Mouse (Mus musculus) kidney, embryonic 15.5 days (tissue): ENCODE measurements at regions not wholly inside any gene's neighbourhood (a gene's known extent, or its start where the extent isn't known, plus 50 kb on each side); places are given as distances from the start of the nearest gene placed in this dataset.
A peak's percentile ranks its signal among the peaks of the same experiment; 100 is the strongest.
"Not testable (repeated sequence)": the region's sequence is repeated elsewhere in the genome, so short reads cannot be mapped to it uniquely, and the experiment has no call there.

Experiments
- ATAC-seq: fragments of 200-750 bp; cut with Nextera tagmentation; replicated peaks from 2 replicates; pipeline ENCODE4 v1.8.0; 2017; ENCODE audit warnings: moderate TSS enrichment; ENCODE audit not compliant: low FRiP score
- H3K27ac ChIP-seq: fragments of 300-500 bp; sonication (generic); 2 replicates; pipeline ENCODE4 v1.5.1; 2015; ENCODE audit warnings: mild to moderate bottlenecking, inconsistent platforms
- H3K27me3 ChIP-seq: fragments of 300-500 bp; sonication (generic); 2 replicates; pipeline ENCODE4 v1.6.1; 2015; ENCODE audit warnings: inconsistent platforms
- H3K36me3 ChIP-seq: fragments of 300-500 bp; sonication (generic); 2 replicates; pipeline ENCODE4 v1.6.1; 2015; ENCODE audit warnings: inconsistent platforms
- H3K4me1 ChIP-seq: fragments of 300-500 bp; sonication (generic); 2 replicates; pipeline ENCODE4 v1.6.1; 2015; ENCODE audit warnings: inconsistent platforms
- H3K4me2 ChIP-seq: fragments of 300-500 bp; sonication (generic); 2 replicates; pipeline ENCODE4 v1.6.1; 2015; ENCODE audit warnings: moderate library complexity, mild to moderate bottlenecking, inconsistent platforms
- H3K4me3 ChIP-seq: fragments of 300-500 bp; sonication (generic); replicated peaks from 2 replicates; pipeline ENCODE4 v1.5.1; 2015; ENCODE audit warnings: mild to moderate bottlenecking, inconsistent platforms
- H3K9ac ChIP-seq: fragments of 300-500 bp; sonication (generic); 2 replicates; pipeline ENCODE4 v1.6.1; 2015; ENCODE audit warnings: mild to moderate bottlenecking, inconsistent platforms
- H3K9me3 ChIP-seq: fragments of 300-500 bp; sonication (generic); replicated peaks from 2 replicates; pipeline ENCODE4 v1.6.1; 2016; ENCODE audit warnings: inconsistent platforms
- WGBS: fragments of 180-500 bp; shearing (Covaris S2); methylation state at CpG from one replicate; pipeline ENCODE4 v1.1.7; 2015; ENCODE audit warnings: mixed read lengths; 5-methylcytosine and 5-hydroxymethylcytosine counted together

DNA sequence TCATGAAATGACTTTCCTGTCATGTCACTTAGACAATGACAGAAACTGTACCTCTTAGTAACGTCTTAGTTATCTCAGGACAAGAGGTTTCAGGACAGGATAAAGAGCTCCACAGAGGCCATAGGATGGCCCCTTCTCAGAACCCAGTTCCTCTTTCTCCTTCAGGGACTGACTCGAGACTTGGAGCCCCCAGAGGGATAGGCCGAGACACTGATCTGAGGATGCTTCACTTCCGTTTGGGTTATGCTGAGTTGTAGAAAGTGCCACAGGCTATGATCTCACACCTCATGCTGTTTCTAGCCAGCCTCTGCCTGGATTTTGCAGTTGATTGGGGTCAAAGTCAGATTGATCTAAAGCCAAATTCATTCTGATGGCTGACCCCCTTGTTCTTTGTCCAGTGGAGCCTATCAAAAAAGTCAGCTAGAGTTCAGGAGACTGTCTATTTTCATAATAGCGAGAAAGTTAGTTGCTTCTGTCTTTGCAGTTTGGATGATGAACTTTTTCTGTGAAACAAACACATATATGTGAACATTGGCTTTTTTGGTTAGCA lies 70.7 kb downstream of the Sult3a2 start:
- Histone ChIP-seq H3K27me3 (no peaks in the 10 kb centered on the region), H3K27ac (no peak overlapping the region), H3K9ac (no peak overlapping the region), H3K36me3 (no peaks in the 10 kb centered on the region), H3K4me1 (no peaks in the 10 kb centered on the region), H3K4me3 (no peak overlapping the region), H3K4me2 (no peak overlapping the region), H3K9me3 (no peaks in the 10 kb centered on the region)
- WGBS, result 76% methylated on average over 5 of the region's 5 CpGs
- no peak for ATAC-seq

DNA sequence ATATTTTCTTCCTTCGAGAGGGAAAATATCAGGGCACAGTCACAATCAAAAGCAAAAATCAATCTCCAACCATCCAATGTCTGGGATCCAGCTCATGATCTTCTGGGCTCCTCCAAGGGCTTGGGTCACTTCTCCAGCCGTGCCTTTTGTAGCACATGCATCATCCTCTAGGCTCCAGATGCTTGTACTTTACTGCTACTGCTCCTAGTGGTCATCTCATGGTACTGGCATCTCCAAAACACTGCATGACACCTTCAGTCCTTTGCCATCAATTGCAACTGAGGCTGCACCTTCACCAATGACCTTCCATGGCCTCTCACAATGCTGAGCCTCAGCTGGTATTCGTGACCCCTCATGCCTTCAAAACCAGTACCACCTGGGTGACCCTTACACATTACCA lies 77.8 kb downstream of the Sult3a2 start:
- H3K36me3 ChIP-seq, H3K27ac ChIP-seq, H3K4me3 ChIP-seq, H3K4me1 ChIP-seq, ATAC-seq, H3K4me2 ChIP-seq, H3K9me3 ChIP-seq, H3K9ac ChIP-seq, H3K27me3 ChIP-seq: not testable (repeated sequence)
- 74% methylated on average over 3 of the region's 3 CpGs for WGBS

DNA sequence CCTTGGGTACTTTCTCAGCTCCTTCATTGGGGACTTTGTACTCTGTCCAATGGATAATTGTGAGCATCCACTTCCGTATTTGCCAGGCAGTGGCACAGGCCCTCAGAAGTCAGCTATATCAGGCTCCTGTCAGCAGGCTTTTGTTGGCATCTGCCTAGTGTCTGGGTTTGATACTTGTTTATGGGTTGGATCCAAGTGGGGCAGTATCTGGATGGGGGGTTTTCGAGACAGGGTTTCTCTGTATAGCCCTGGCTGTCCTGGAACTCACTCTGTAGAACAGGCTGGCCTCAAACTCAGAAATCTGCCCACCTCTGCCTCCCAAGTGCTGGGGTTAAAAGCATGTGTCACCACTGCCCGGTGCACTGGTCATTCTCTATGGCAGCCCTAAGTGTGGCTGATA lies 79.7 kb upstream of the Clvs2 start:
- WGBS, result 88% methylated on average over 3 of the region's 3 CpGs
- 0 out of 2 replicates have a peak, but pooled peaks have one; percentile 15 for ATAC-seq

GRCm38 (mm10) chr10:33703420-33703819 lies 78.9 kb upstream of the Clvs2 start:
- Histone ChIP-seq H3K27ac (no peak overlapping the region), H3K4me2 (no peak overlapping the region), H3K27me3 (no peaks in the 10 kb centered on the region), H3K9ac (no peak overlapping the region), H3K9me3 (no peaks in the 10 kb centered on the region), H3K36me3 (no peaks in the 10 kb centered on the region), H3K4me3 (no peak overlapping the region), H3K4me1 (no peaks in the 10 kb centered on the region)
- WGBS, result 61% methylated on average over 3 of the region's 3 CpGs
- no peak for ATAC-seq

More for the DNA sequence above, 79.7 kb upstream of the Clvs2 start:
- H3K4me2 ChIP-seq, H3K4me1 ChIP-seq, H3K9ac ChIP-seq, H3K4me3 ChIP-seq, H3K27me3 ChIP-seq, H3K36me3 ChIP-seq, H3K9me3 ChIP-seq, H3K27ac ChIP-seq: not testable (repeated sequence)
